Mouse (Mus musculus): Measurements from ENCODE around the gene Slc1a2.

DNA sequence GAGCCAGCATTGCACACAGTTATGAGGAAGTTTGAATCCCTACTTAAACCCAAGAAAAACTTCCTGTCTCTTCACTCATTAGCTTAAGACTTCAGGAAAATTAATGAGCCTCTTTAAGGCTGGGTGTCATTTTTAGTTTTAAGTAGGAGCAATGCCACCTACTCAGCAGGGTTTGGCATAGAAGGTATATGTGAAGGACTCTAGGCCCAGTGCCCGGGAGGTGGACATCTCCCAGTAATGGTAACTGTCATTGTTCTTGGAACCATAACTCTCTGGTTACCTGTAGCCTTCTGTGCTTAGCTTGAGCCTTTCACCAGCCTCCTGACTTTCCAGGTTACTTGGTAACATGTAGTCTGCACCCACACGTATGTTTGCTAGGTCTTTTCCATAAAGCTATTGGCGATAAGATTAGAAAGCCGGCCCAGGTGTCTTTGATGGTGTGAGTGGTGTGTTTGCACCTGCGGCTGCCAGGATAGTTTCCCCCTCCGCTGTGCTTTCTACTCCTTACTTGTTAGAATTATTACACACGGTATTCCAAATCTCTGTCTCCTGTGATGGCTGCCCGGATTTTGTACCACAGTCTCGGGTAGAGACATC, 18.4 kb downstream of the Slc1a2 start:
- TF ChIP-seq POLR2A (IDR thresholded peaks at IDR 0.05; ENCODE audit: insufficient read depth, low read depth, low read length) = no peak
- no peak for TF ChIP-seq CTCF (IDR thresholded peaks at IDR 0.05)

All from heart, adult 2 months (tissue).